Mouse (Mus musculus): Measurements from ENCODE around the gene Gdf11. TPM values are rescaled to one million over a fixed set of nuclear protein-coding genes. Genes with fewer than 3 reads are reported as not detected.

Gene Gdf11
- polyA plus RNA-seq, 1 experiment from 2014 or later = 3.0 TPM

DNA sequence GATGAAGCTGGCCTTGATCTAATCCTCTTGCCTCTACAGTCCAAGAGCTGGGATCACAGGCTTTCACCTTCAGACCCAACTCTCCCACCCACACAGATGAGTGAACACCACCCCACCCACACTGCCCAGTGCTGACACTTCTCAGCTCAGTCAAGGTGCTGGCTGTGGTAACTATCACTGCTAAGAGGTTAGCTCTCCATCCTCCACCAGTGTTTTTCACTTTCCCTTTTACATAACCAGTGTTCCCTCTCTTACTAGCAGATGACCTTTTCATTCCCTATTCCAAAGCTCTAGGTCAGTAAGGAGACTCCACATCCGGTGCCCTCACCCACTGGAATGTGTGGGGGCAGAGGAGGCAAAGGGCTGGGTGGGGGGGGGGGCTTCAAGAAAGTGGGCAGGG lies 29.7 kb upstream of the Gdf11 start:
- H3K9ac ChIP-seq (ENCODE audit: low read length) = no peak overlapping the region
- H3K9me3 ChIP-seq (ENCODE audit: control insufficient read depth, low read length) = no peaks in the 10 kb centered on the region
- no peak overlapping the region for H3K4me2 ChIP-seq (ENCODE audit: low read depth, low read length)
- H3K4me1 ChIP-seq (replicated peaks; ENCODE audit: control insufficient read depth, insufficient read depth, low read length) = peaks cover 27% of the 10 kb centered on the region
- H3K27ac ChIP-seq (ENCODE audit: low read length) = peak overlapping the region; percentile 54; the same call in 1 of the 2 replicates
- 0 out of 2 replicates have a peak, but pooled peaks cover 2% of the 10 kb centered on the region for H3K36me3 ChIP-seq (ENCODE audit: control insufficient read depth, insufficient read depth, low read length)
- WGBS = 47% methylated on average over 1 of the region's 1 CpGs
- no peak overlapping the region for H3K4me3 ChIP-seq (ENCODE audit: low read length)
- ATAC-seq (ENCODE audit: low read depth) = no peak
- H3K27me3 ChIP-seq (ENCODE audit: control insufficient read depth, insufficient read depth, low read depth, low read length) = no peaks in the 10 kb centered on the region

DNA sequence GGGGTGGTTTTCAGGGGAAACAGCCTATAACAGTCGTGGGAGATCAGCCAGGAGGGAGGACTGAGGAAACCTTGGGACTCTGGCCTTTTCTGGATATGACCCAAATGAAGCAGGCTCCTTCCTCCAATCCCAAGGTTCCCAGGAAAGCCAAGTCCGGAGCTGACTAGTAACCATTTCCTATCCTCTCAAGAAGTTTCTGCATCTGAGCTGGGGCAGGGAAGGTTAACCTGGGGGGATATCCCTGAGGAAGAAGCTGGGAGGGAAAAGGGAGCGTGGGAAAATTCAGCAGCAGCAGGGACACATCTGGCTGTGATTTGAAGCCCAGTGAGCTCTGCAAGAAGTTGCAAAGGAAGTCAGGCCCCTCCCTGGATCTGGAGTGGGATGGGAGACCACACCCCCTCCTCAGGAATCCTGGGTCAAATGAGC lies 29.2 kb upstream of the Gdf11 start:
- 0 out of 2 replicates have a peak overlapping the region, but pooled peaks have one; percentile 6 for H3K4me2 ChIP-seq (ENCODE audit: low read depth, low read length)

DNA sequence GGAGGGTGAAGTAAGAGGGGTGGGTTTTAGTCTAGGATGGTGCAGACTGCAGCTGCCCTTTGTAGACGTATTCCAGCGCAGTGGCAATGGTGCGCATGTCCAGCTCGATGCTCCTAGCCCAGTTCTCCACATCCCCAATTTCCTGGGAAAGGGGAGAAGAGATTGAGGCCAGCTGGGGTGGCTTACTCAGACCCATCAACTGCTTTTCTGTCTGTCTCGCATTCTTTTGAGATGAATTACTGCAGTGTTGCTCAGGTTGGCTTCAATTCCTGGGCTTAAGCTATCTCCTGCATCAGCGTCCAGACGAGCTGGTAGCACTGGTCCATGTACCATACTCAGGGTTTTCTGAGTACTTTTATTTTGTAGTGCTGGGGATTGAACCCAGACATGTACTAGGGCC lies 28.4 kb upstream of the Gdf11 start:
- WGBS = 70% methylated on average over 7 of the region's 7 CpGs
- Histone ChIP-seq H3K36me3 (ENCODE audit: control insufficient read depth, insufficient read depth, low read length) (0 out of 2 replicates have a peak, but pooled peaks cover 2% of the 10 kb centered on the region), H3K4me1 (replicated peaks; ENCODE audit: control insufficient read depth, insufficient read depth, low read length) (peaks cover 27% of the 10 kb centered on the region), H3K4me2 (ENCODE audit: low read depth, low read length) (no peak overlapping the region), H3K27me3 (ENCODE audit: control insufficient read depth, insufficient read depth, low read depth, low read length) (no peaks in the 10 kb centered on the region), H3K27ac (ENCODE audit: low read length) (peak overlapping the region; percentile 48), H3K4me3 (ENCODE audit: low read length) (no peak overlapping the region), H3K9ac (ENCODE audit: low read length) (no peak overlapping the region), H3K9me3 (ENCODE audit: control insufficient read depth, low read length) (no peaks in the 10 kb centered on the region)
- no peak for ATAC-seq (ENCODE audit: low read depth)

More for the DNA sequence above, 29.2 kb upstream of the Gdf11 start:
- Histone ChIP-seq H3K4me1 (replicated peaks; ENCODE audit: control insufficient read depth, insufficient read depth, low read length) (peaks cover 27% of the 10 kb centered on the region), H3K9ac (ENCODE audit: low read length) (peak overlapping the region; percentile 32; the same call in 1 of the 2 replicates), H3K27me3 (ENCODE audit: control insufficient read depth, insufficient read depth, low read depth, low read length) (no peaks in the 10 kb centered on the region), H3K9me3 (ENCODE audit: control insufficient read depth, low read length) (no peaks in the 10 kb centered on the region), H3K27ac (ENCODE audit: low read length) (peak overlapping the region; percentile 1; the same call in 1 of the 2 replicates), H3K4me3 (ENCODE audit: low read length) (no peak overlapping the region), H3K36me3 (ENCODE audit: control insufficient read depth, insufficient read depth, low read length) (0 out of 2 replicates have a peak, but pooled peaks cover 2% of the 10 kb centered on the region)
- WGBS = 52% methylated on average over 3 of the region's 3 CpGs
- no peak for ATAC-seq (ENCODE audit: low read depth)

DNA sequence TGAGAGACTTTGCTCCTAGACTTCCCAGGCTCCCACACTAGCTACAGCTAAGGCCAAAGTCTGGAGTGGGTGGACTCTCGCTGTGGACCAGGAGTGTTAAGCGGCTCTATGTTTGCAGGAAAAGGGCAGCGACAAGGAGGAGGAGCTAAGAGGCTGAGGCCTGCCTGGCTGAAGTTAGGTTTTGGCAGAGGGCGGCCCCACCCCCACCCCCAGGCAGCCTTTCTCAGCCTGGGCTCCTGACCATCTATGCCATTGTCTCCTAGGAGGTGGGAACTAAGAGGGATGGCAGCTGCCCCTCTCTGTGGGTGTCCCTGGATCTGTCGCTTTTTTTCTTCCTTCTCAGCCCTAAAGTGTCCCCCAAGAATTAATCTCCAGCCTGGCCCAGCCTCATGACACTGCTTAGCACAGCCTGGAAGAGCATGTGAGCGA lies 27.7 kb upstream of the Gdf11 start:
- Histone ChIP-seq H3K9me3 (ENCODE audit: control insufficient read depth, low read length) (no peaks in the 10 kb centered on the region), H3K4me1 (replicated peaks; ENCODE audit: control insufficient read depth, insufficient read depth, low read length) (peaks cover 27% of the 10 kb centered on the region), H3K4me2 (ENCODE audit: low read depth, low read length) (no peak overlapping the region), H3K9ac (ENCODE audit: low read length) (no peak overlapping the region), H3K27me3 (ENCODE audit: control insufficient read depth, insufficient read depth, low read depth, low read length) (no peaks in the 10 kb centered on the region), H3K36me3 (ENCODE audit: control insufficient read depth, insufficient read depth, low read length) (peaks cover 7% of the 10 kb centered on the region), H3K27ac (ENCODE audit: low read length) (peak overlapping the region; percentile 48), H3K4me3 (ENCODE audit: low read length) (no peak overlapping the region)
- 26% methylated on average over 6 of the region's 6 CpGs for WGBS
- ATAC-seq (ENCODE audit: low read depth) = no peak

DNA sequence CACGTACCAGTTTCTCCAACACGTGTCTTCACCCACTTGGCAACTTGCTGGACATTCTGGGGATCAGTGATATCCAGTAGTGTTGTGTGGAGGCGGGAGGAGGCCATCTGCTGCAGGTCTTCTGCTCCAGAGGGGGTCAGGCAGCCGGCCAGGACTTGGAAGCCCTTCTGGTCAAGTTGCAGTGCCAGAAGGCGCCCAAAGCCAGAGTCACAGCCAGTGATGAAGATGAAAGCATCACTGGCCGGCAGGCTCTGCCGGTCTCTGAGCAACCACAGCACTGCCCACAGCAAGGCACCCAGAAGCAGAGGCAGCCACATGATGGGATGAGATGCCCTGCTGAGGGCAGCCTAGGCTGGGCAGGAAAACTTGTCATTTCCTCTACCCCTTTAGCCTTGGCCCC lies 26.7 kb upstream of the Gdf11 start:
- no peak for ATAC-seq (ENCODE audit: low read depth)
- 55% methylated on average over 7 of the region's 7 CpGs for WGBS
- H3K4me1 ChIP-seq (replicated peaks; ENCODE audit: control insufficient read depth, insufficient read depth, low read length) = peaks cover 19% of the 10 kb centered on the region
- no peak overlapping the region for H3K27ac ChIP-seq (ENCODE audit: low read length)
- no peak overlapping the region for H3K4me3 ChIP-seq (ENCODE audit: low read length)
- peaks cover 9% of the 10 kb centered on the region for H3K36me3 ChIP-seq (ENCODE audit: control insufficient read depth, insufficient read depth, low read length)
- H3K27me3 ChIP-seq (ENCODE audit: control insufficient read depth, insufficient read depth, low read depth, low read length) = no peaks in the 10 kb centered on the region
- no peaks in the 10 kb centered on the region for H3K9me3 ChIP-seq (ENCODE audit: control insufficient read depth, low read length)
- no peak overlapping the region for H3K9ac ChIP-seq (ENCODE audit: low read length)
- no peak overlapping the region for H3K4me2 ChIP-seq (ENCODE audit: low read depth, low read length)

DNA sequence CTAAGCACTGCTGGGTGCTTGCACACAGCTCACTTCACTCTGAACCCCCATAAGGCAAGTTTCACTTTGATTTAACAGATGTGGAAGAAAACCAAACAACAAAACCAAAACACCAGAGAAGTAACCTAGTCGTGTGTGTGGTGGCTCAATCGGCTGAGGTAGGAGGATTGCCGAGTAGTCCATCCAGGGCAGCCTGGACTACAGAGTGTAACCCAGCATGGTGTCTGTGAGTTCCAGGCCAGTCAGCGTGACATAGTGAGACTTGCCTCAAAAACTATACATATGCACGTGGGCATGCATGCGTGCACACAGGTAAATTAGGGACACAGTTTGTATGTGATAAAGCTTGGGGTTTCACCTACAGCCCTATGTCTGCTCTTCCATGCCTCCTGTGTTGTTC lies 25.9 kb upstream of the Gdf11 start:
- Histone ChIP-seq H3K4me2 (ENCODE audit: low read depth, low read length) (no peak overlapping the region), H3K4me3 (ENCODE audit: low read length) (no peak overlapping the region), H3K9me3 (ENCODE audit: control insufficient read depth, low read length) (no peaks in the 10 kb centered on the region), H3K27ac (ENCODE audit: low read length) (no peak overlapping the region), H3K4me1 (replicated peaks; ENCODE audit: control insufficient read depth, insufficient read depth, low read length) (peaks cover 18% of the 10 kb centered on the region), H3K9ac (ENCODE audit: low read length) (no peak overlapping the region), H3K36me3 (ENCODE audit: control insufficient read depth, insufficient read depth, low read length) (peaks cover 9% of the 10 kb centered on the region), H3K27me3 (ENCODE audit: control insufficient read depth, insufficient read depth, low read depth, low read length) (no peaks in the 10 kb centered on the region)
- no peak for ATAC-seq (ENCODE audit: low read depth)
- 86% methylated on average over 6 of the region's 6 CpGs for WGBS

DNA sequence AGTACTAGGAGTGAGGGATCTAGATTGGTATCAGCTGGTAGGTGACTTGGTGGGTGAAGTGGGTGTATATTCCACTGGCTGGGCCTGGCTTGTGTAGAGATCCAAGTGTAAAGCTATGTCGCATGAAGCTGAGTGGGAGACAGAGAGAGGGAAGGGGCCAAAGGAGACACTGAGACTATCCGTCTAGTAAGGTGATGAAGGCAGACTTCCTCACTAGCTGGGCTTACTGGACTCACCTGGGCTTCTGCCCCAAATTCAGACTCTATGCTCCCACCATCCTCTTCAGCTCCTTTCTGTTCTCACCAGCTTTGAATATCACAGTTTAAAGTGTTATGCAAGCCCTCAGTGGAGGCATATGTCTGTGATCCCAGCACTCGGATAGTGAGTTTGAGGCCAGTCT lies 25.1 kb upstream of the Gdf11 start:
- Histone ChIP-seq H3K27me3 (ENCODE audit: control insufficient read depth, insufficient read depth, low read depth, low read length) (no peaks in the 10 kb centered on the region), H3K36me3 (ENCODE audit: control insufficient read depth, insufficient read depth, low read length) (peaks cover 10% of the 10 kb centered on the region)

DNA sequence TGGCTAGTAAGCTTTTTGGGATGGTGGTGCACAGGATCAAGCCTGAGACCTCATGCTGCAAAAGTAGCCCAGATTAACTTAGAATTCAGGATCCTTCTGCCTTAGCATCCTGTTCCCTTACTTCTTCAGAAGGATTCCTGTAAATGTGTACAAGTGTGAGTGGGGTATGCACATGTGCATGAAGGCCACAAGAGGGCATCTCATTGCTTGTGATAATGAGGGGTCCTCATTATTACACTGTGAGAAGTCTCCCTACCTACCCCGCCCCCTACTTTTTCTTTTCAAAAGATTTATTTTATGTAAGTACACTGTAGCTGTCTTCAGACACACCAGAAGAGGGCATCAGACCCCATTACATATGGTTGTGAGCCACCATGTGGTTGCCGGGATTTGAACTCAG lies 24.0 kb upstream of the Gdf11 start:
- H3K4me2 ChIP-seq (ENCODE audit: low read depth, low read length) = no peak overlapping the region
- H3K9me3 ChIP-seq (ENCODE audit: control insufficient read depth, low read length) = no peaks in the 10 kb centered on the region
- H3K36me3 ChIP-seq (ENCODE audit: control insufficient read depth, insufficient read depth, low read length) = peaks cover 13% of the 10 kb centered on the region
- H3K4me3 ChIP-seq (ENCODE audit: low read length) = no peak overlapping the region
- 89% methylated on average over 2 of the region's 2 CpGs for WGBS
- no peak overlapping the region for H3K9ac ChIP-seq (ENCODE audit: low read length)
- no peaks in the 10 kb centered on the region for H3K27me3 ChIP-seq (ENCODE audit: control insufficient read depth, insufficient read depth, low read depth, low read length)
- no peak overlapping the region for H3K27ac ChIP-seq (ENCODE audit: low read length)
- H3K4me1 ChIP-seq (replicated peaks; ENCODE audit: control insufficient read depth, insufficient read depth, low read length) = peaks cover 10% of the 10 kb centered on the region
- no peak for ATAC-seq (ENCODE audit: low read depth)

More for the DNA sequence above, 25.1 kb upstream of the Gdf11 start:
- no peak overlapping the region for H3K4me3 ChIP-seq (ENCODE audit: low read length)
- H3K9ac ChIP-seq (ENCODE audit: low read length) = no peak overlapping the region
- no peak overlapping the region for H3K4me2 ChIP-seq (ENCODE audit: low read depth, low read length)
- H3K27ac ChIP-seq (ENCODE audit: low read length) = no peak overlapping the region
- no peaks in the 10 kb centered on the region for H3K9me3 ChIP-seq (ENCODE audit: control insufficient read depth, low read length)
- no peak for ATAC-seq (ENCODE audit: low read depth)
- WGBS = 80% methylated on average over 3 of the region's 3 CpGs
- peaks cover 11% of the 10 kb centered on the region for H3K4me1 ChIP-seq (replicated peaks; ENCODE audit: control insufficient read depth, insufficient read depth, low read length)

DNA sequence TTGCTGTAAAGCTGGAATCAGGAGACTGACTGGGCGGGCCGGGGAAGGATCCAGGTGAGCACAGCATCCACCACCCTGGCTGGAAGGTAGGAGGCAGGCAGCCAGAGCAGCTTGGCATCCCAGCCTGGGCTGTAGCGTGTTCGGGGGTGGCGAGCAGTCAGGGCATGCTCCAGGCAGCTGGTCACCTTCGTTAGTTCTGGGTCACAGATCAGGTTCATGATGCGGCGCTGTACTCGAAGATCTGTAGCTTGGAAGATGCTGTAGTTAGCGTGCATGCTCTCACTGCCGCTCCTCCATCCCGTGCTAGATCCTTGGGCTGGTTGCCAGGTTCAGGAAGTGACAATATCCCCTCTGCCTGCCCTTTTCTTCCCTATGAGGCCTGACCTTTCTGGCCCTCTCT lies 22.2 kb upstream of the Gdf11 start:
- peaks cover 13% of the 10 kb centered on the region for H3K36me3 ChIP-seq (ENCODE audit: control insufficient read depth, insufficient read depth, low read length)

DNA sequence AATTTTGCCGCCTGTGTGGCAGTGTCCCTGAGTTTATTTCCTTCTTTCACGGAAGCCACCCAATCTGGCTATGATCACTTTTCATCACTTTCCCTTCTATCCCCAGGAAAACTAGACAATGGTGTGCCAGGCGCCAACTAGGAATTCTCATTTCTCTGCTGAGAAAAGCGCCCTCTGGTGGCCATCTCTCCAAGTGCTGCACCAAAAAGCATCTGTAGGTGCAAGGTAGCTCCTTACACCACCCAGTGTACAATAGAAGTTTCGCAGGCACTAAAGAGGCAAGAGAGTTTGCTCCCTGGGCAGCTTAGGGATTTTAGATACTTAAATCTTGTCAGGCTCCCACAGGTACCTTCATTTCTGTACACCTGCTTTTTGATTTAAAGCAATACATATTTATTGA lies 21.7 kb upstream of the Gdf11 start:
- H3K4me3 ChIP-seq (ENCODE audit: low read length) = no peak overlapping the region
- H3K9me3 ChIP-seq (ENCODE audit: control insufficient read depth, low read length) = no peaks in the 10 kb centered on the region
- no peaks in the 10 kb centered on the region for H3K27me3 ChIP-seq (ENCODE audit: control insufficient read depth, insufficient read depth, low read depth, low read length)
- WGBS = 7% methylated on average over 5 of the region's 5 CpGs
- peaks cover 17% of the 10 kb centered on the region; the same call in 1 of the 2 replicates for H3K4me1 ChIP-seq (replicated peaks; ENCODE audit: control insufficient read depth, insufficient read depth, low read length)
- no peak overlapping the region for H3K27ac ChIP-seq (ENCODE audit: low read length)
- peaks cover 13% of the 10 kb centered on the region for H3K36me3 ChIP-seq (ENCODE audit: control insufficient read depth, insufficient read depth, low read length)
- no peak overlapping the region for H3K4me2 ChIP-seq (ENCODE audit: low read depth, low read length)
- ATAC-seq (ENCODE audit: low read depth) = no peak
- H3K9ac ChIP-seq (ENCODE audit: low read length) = no peak overlapping the region

More for the DNA sequence above, 22.2 kb upstream of the Gdf11 start:
- H3K27me3 ChIP-seq (ENCODE audit: control insufficient read depth, insufficient read depth, low read depth, low read length) = no peaks in the 10 kb centered on the region
- no peak overlapping the region for H3K27ac ChIP-seq (ENCODE audit: low read length)
- peaks cover 17% of the 10 kb centered on the region; the same call in 1 of the 2 replicates for H3K4me1 ChIP-seq (replicated peaks; ENCODE audit: control insufficient read depth, insufficient read depth, low read length)
- H3K4me3 ChIP-seq (ENCODE audit: low read length) = no peak overlapping the region
- no peak for ATAC-seq (ENCODE audit: low read depth)
- no peak overlapping the region for H3K4me2 ChIP-seq (ENCODE audit: low read depth, low read length)
- WGBS = 81% methylated on average over 12 of the region's 12 CpGs
- no peak overlapping the region for H3K9ac ChIP-seq (ENCODE audit: low read length)
- no peaks in the 10 kb centered on the region for H3K9me3 ChIP-seq (ENCODE audit: control insufficient read depth, low read length)
